Mouse (Mus musculus) bone marrow macrophage, adult 2 months (primary cell): ENCODE results near the gene Selenoh.

Source experiments
- CTCF ChIP-seq: IDR thresholded peaks from 2 replicates; pipeline ENCODE4 v1.5.1; 2012; ENCODE audit warnings: low read depth, mild to moderate bottlenecking, low read length, moderate library complexity
- POLR2A ChIP-seq: IDR thresholded peaks from 2 replicates; pipeline ENCODE4 v1.6.1; 2012; ENCODE audit warnings: mild to moderate bottlenecking, low read depth, low read length, borderline replicate concordance

- TF ChIP-seq POLR2A (no peak), CTCF (no peak)
Observed at GRCm38 (mm10) chr2:84632999-84633398, 37.6 kb downstream of the Selenoh start.
